Mouse (Mus musculus) adipocyte (in vitro differentiated cells): Measurements from ENCODE around the gene Palm.
A peak's percentile ranks its signal among the peaks of the same experiment; 100 is the strongest.

Source experiments
- DNase-seq: peaks from one replicate; pipeline ENCODE4 v3.0.0-alpha.2; 2016; ENCODE audit warnings: low spot score

The Palm gene

DNA sequence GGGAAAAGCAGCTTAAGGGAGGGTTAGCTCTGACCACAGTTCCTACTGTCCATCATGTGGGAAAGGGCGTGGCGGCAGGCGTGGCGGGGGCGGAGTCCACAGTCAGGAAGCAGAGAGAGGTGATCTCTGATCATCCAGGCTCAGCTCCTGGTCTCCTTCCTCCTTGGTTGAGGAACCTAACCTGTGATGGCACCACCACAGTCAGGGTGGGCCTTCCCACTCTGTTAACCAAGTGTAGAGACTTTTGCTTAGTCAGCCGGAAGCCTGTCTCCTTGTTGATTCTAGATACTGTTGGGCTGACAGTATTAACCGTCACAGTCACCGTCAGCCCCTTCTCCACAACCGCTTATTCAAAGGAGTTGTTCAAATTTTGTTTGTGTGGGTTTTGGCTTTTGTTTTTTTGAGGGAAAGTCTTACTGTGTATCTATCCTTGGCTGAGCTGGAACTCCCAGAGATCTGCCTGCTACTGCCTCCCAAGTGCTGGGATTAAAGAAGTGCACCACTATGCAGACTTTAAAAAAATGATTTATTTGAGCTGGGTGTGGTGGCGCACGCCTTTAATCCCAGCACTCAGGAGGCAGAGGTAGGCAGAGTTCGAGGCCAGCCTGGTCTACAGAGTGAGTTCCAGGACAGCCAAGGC lies 5.0 kb downstream of the Palm start:
- DNase-seq, result no peak

DNA sequence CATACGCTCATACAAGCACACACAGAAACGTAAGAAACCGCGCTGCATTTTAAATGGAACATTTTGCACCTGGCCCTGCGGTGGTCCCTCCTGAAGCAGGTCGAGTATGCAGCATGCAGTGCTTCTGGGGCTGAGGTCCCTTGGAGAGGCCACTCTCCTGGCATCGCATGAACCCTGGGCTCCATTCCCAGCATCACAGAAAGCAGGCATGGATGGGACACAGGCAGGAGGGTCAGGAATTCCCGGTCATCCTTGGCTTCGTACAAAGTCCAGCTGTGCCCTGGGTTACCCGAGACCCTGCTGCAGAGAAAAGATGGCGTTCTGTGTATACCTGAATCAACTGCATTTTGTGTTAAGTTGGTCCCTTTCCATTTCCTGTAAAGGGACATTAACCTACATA lies 7.1 kb downstream of the Palm start:
- no peak for DNase-seq

DNA sequence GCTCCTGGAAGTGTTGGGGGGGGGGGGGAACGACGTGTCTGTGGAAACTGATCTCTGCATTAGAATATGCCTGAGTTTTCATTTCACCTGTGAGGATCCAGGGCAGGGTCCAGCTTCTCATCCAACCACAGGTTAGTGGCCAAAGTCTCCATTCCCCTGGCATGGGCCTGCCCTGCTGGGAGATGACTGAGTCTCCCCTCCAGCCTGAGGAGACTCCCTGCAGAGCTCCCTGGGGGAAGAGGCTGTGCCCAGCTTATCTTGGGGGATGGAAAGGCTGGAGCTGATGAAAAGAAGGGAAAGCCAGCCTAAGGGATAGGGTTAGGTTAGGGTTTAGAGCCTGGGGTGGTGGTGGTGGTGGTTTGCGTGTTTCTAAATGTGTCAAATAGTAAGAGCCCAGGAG lies 8.5 kb downstream of the Palm start:
- DNase-seq, result no peak

DNA sequence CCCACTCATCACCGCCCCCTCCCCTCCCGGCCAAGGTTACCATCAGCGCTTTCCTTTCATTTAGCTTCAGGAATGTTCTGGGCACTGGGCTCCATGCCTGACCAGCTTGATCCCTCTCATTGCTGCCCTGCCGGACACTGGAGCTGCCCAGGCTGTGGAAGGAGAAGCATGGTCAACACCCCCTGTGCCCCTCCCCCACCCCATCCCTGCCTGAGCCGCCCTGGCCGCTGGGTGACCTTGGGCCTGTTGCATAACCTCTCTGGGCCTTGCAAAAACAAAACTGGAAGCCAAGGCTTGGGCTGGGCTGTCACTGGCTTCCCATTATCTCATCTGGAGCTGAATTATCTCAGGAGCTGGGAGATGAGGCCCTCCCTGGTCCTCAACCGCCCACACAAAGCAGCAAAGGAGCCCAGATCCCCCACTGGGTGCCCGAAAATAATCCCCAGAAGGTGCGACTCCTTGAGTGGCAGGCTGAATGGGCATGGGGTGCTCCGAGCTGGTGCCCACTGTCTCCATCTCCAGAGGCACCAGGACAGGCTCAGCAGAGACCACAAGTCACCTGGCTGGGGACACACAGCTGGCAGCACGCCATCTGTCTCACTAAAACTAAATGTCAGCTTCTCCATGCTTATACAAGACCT lies 9.1 kb downstream of the Palm start:
- peak; percentile 91 for DNase-seq

DNA sequence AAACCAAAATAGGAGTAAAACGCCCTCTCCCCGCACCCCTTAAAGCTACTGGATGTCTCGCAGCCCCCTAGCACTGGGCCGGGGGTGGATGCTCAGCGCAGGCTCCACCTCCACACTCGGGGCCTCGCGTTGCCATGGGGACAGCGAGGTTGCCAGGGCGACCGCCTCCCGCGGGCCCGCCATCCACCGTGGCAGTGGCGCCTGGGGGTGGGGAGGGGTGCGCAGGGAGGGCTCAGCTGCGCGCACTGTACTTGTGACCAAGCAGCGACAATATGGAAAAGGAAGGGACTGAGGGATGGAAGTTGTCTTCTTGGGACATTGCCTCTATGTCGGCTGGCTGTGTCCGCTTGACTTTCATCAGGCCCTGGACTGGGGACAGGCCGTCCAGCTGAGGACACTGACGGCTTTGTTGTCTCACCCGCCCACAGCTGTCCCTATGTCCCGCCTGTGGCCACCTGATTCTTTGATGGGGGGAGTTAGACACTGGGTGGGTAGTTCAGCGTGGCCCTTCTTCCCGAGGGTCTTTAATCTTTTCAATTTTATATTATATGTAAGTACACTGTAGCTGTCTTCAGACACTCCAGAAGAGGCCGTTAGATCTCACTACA lies 10.4 kb downstream of the Palm start:
- no peak for DNase-seq

DNA sequence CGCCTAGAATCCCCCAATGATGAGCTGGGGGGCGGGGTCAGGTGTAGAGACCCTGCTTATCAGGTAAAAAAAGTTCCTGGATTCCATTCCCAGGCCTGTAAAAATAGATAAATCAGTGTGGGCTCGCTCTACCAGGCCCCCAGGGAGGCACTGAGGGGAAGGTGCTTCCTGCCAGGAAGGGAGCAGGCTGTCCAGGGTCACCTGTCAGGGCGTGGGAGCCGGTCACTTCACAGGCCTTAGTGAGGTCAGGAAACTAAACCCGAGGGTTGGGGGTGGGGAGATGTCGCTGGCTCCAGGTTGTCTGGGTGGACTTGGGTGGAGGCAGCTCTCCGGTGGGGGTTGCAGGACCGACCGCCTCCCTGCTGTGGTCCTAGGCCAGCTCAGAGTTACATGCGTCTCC lies 12.3 kb downstream of the Palm start:
- no peak for DNase-seq

DNA sequence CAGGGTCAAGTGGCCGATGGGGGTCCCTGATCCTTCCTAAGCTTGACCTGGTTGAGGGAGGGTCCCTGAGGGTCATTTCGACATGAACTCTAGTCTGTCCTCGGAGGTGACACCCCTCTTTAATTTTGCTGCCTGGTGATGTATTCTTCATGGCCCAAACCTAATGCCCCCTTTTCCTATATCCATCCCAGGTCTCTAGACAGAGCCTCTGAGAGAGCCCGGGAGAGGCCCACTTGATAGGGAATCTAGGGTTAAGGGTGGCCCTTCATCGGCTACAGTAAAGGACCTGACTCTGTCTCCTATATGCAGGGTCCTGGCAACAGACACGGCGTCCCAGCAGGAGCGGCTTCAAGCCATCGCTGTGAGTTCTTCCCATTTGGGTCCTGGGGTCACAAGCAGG lies 13.0 kb downstream of the Palm start:
- no peak for DNase-seq

DNA sequence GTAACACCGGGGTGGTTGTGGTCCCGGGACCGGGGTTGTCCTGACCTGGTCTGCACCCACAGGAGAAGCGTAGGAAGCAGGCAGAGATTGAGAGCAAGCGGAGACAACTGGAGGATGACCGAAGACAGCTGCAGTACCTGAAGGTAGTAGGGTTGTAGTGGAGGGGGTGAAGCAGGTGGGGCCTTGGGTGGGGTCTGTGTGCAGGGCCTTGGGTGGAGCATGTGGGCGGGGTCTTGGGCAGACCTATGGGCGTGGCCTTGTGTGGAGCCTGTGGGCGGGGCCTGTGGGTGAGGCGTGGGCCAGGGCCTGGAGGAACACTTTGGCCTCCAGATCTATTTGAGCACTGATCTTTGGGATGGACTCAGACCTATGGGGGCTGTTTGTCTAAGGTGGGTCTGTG lies 13.6 kb downstream of the Palm start:
- DNase-seq, result no peak

DNA sequence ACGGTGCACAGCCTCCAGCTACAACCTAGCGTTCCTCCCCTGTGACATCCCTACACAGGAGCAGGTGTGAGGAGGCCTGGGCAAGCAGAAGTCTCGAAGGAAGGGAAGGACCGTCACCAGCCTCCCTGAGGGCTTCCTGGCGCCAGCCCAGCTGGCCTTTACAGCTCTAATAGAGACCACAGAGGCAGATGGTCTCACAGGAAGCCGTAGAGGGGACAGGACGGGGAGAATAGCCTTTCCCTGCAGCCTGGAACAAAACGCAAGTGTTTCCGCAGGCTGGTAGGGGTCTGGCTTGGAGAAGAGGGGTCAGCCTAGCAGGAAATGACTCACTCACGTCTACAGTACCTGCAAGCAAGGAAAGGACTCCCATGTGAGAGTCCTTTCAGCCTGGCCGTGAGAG lies 14.5 kb downstream of the Palm start:
- no peak for DNase-seq

DNA sequence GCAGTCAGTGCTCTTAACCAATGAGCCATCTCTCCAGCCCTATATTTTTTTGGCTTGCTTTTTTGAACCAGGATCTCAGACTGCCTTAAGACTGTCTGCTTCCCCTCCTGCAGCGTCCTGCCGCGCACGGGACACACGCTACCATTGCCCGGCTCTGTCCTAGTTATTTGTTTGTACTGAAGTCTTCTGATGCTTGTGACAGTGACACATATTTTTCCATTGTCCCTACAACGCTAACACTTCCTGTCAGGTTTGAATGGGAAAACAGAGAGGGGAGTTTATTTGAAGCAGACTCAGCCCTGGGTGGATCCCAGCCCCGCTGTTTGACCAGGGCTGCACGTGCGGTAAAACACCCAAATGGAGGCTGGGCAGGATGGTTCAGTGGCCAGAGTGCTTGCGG lies 15.4 kb downstream of the Palm start:
- no peak for DNase-seq

DNA sequence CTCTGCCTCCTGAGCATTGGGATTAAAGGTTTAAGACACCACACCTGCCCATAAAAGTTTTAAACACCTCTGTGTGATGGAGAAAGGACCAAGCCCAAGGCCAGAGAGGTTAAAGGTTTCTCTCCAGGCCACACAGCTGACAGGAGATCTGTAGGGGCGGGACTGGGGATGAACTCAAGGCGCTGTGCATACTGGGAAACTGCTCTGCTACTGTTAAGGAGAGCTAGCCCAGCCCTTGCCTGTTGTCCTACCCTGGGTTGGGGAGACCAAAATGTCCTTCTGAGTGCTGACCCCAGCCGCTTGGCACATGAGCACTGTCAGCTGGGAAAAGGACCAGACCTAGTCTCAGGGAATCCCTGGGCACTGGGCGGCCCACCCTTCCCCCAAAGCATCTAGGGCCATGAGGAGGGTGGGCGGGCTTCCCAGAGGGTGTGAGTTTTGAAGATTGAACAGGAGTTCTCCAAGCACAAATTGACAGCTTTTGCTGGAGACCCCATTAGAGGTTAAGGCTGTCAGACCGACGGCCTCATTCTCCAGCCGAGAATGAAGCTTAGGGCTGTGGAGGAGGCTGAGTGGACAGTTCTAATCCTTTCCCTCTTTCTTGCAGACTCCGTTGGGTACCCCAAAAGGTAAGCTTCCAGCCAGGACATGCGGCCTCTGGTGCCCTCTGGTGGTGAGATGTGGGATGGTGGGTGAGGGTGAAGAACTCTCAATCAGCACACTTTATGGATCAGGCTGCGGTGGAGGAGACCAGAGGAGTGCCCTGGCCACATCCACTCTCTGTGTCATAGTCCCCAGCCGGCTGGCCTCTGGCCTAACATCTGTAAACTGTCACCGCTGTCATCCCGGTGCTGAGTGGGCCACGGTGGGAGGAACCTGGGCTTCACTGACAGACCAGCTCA lies 18.6 kb downstream of the Palm start:
- peak; percentile 70 for DNase-seq

DNA sequence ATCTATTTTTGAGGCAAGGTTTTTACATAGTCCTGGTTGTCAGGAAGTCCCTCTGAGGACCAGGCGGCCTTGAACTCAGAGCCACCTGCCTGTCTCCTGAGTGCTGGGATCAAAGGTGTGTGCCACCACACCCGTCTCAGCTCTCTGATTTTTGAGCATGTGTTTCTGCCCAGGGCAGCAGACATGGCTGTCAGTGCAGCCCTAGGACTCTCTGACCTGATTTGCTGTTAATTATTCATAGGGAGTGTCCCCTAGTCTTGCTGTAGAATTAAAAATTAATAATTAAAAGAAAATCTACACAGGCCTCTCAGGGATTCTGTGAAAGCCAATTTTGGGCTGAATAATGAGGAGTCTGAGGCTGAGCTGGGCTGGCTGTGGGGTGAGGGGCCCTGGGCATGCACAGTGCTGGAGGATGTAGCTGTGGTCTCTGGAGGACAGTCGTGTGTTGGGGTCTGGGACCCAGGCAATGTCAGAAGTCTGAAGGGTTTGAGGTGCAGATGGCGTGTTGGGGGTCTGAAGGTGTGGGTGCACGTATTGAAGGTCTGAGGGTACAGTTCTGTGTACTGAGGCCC lies 21.0 kb downstream of the Palm start:
- no peak for DNase-seq

DNA sequence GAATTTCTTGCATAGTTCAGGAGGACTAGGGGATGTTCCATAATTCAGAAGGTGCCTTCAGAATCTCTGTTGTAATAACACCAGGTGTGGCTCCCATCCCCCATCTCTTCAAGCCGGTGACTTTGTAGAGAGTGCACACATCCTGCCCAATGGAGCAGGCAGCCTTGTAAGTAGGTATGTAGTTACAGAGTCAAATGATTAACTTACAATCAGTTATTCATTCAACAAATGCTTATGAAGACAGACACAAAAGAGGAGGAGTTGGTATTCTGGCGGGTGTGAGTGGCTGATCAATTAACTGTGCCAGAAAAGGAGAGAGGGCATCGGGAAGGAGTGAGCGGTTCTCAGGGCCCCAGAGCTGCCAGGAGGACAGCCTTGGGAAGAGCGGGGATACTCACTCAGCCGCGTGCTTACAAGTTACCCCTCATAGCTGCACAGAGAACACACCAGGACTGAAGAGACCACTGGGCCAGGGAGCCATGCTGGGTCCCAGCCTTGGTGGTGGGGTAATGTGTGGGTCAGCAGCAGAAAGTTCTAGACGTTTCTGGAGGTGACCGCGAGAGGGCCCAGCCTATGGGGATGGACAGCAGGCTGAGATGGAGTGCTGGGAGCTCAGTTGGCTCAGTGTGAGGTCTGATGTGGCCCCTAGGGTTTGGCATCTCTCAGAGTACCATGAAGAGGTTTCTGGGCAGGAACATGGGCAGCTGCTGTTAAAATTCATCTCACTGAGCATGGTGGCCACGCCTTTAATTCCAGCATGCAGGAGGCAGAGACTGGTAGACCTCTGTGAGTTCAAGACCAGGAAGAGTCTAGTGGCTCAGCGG lies 22.5 kb downstream of the Palm start:
- no peak for DNase-seq

DNA sequence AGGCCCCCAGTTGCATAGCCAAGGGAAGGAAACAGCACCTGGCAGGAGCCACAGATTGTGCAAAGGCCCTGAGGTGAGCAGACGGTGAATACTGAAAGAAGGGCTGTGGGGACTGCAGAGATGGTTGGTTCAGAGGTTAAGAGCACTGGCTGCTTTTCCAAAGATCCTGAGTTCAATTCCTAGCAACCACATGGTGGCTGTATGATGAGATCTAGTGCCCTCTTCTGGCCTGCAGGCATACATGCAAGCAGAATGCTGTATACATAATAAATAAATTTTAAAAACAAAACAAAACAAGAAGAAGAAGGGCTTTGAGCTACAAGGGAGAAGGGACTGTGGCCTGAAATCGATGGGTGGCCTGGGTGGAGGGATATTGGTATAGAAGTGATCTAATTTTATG lies 23.7 kb downstream of the Palm start:
- DNase-seq, result no peak

DNA sequence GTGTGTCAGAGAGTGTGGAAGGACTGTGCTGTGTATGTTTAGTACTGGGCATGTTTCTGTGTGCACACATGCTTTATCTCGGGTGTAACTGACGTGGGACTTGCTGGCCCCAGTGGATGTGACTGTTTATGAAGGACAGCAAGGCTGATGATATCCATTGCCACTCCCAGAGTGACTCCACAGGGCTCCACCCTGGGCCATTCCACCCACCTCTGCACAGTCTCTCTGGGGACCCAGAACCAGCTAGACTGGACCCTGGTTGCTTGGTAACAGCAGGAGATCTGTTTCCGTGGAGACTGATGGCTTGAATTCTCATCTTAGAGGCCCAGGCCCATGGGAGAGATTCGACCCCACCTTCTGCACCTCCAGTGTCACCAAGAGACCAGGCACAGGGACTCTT lies 24.9 kb downstream of the Palm start:
- DNase-seq, result no peak

DNA sequence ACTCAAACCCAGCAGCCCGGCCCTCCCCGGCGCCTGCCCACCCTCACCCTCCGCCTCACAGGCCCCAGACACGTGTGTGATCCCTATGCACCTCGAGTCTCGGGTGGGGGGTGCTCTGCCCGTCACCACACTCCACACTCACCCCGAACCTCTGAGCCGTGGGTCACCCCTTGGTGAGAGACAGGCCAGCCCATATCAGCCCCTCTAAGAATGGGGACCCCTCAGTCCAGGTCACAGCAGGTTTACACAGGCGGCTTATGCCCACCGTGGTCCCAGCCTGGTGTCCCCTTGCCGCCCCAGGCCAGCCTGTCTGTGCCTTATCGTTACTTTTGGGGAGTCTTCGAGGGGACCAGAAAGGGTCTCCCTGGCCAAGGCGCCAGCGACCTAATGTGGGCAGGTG lies 26.2 kb downstream of the Palm start:
- DNase-seq, result no peak

DNA sequence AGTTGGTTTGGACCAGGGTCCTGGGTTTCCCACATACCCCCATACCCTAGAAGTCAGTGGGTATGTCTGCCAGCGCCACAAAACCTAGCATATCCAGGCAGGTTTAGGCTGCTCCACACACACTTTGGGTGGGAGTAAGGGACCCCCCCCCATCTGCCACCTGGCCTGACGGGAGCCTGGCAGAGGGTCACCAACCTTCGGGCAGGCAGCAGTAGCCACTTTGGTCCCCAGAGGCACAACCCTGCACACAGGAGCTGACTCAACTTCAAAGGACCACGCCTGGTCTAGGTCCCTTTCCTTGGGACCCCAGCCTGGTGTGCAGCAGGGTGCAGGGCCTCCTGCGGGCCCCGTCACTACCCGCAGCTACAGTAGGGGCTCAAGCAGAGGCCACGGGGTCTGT lies 26.9 kb downstream of the Palm start:
- no peak for DNase-seq

DNA sequence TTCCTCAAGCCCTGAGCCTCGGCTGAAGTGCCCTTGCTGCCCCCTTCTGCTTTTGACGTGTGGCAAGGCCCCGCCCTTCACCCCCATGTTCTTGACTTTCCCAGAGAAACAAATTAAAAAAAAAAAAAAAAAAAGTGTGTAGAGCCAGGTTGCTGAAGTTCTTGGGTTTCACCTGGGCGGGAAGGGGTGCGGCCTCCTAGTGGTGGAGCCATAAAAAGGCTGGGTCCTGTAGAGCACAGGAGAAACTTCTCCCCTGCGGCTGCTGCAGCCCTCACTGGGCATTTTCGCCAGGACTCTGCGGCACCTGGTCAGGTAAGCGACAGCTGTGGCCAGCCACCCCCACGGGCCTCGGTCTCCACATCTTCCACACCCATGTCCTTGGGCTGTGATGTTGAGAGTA lies 27.4 kb downstream of the Palm start, which contains the start of gene Misp:
Gene Misp (plus strand): TSS at position 208 of the 400 bp plus-strand sequence.
- DNase-seq, result no peak

DNA sequence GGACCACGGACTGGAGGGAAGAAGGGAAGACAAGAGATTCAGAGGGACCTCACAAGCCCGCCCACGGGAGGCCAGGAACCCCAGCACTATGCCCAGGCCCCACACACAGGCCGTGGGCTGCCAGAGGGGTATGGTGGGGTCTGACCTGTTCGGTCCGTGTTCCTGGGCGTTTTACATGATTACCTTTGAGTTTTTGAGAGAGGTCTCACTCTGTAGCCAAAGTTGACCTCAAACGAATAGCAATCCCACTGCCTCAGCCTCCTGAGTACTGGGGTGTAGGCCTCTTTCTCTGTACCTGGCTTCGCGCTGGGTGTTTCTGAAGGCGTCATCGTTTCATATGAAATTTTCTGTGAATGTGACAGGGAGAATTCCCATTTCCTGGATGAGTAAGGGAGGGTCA lies 28.4 kb downstream of the Palm start:
- DNase-seq, result no peak

DNA sequence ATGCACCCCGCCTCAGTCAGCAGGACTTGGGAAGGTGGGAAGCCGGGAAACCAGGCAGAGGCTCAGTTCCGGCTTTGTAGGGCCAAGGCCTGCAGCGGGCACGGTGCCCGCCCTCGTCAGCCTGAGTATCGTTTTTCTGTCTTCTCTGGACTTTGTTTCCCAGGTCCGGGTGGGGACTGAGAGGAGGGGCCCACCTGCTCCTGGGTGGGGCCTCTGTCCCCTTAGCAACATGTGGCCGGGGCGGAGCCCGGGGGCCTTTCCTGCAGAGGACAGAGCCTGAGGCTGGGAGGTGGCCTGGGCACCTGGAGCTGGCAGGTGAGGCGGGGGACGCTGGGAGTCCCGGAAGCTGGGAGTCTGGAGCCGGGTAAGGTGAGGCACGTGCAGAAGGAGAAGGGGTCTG lies 29.0 kb downstream of the Palm start:
- no peak for DNase-seq

DNA sequence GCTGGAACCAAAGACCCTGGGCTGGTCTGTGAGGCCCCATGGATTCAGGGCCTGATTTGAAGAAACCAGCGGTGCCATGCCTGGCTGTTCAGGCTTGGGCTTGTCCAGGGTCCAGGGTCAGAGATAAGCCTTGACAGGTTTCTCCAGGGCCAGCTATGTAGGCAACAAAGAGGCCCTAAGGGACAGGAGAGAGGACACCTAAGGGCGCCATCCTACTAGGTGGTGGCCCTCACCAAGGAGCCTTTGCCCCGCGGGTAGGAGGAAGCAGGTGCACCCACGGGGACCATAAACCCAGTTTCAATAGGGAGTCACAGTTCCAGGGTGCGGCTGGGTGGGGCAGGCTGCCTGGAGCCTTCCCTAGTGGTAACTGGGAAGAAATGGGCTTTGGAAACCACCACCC lies 29.6 kb downstream of the Palm start:
- no peak for DNase-seq

DNA sequence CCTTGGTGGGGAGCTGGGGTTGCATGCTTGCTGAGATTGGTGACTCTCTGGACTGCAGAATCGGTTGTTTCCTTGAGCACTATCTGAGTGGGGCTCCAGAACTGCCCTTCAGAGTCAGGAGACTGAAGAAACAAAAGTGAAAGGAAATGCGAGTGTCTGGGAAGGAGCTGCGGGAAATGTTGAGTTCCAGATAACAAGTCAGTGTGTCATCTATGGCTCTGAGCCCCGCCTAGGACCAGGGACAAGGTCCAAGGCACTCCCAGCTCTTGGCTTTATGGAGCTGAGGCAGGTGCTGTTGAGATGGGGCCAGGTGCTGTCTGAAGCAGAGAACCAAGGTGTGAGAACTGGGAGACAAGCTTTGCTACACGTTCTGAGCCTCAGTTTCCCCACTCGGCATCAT lies 31.0 kb downstream of the Palm start:
- peak; percentile 64 for DNase-seq
